Mouse (Mus musculus) brain, embryonic 14.5 days (tissue): ENCODE measurements around the gene Gab1. TPM values are rescaled to one million over a fixed set of nuclear protein-coding genes. Genes with fewer than 3 reads are reported as not detected.

Experiments used
- DNase-seq: peaks from one replicate; pipeline ENCODE4 v3.0.0-alpha.2; 2011; ENCODE audit warnings: low read depth
- CTCF ChIP-seq: fragments of 200-500 bp; IDR thresholded peaks from 2 replicates; pipeline ENCODE4 v1.5.1; 2012; ENCODE audit warnings: inconsistent platforms, mild to moderate bottlenecking, moderate library complexity, borderline replicate concordance; ENCODE audit not compliant: insufficient read depth, insufficient read length; ENCODE audit errors: extremely low read depth
- POLR2A ChIP-seq: fragments of 200-500 bp; IDR thresholded peaks from 2 replicates; pipeline ENCODE4 v1.6.1; 2012; ENCODE audit warnings: mild to moderate bottlenecking, inconsistent platforms, borderline replicate concordance; ENCODE audit not compliant: poor library complexity, insufficient read depth, insufficient read length, severe bottlenecking; ENCODE audit errors: extremely low read depth
- polyA plus RNA-seq: library from polyadenylated mRNA; depleted of rRNA; stranded (reverse); fragments of >200 nt; gene quantifications from 2 replicates; pipeline ENCODE4 v1.2.3, GENCODE M21; 2012

The Gab1 gene
- polyA plus RNA-seq, 1 experiment = 26.5 TPM

- no peak for DNase-seq
- no peak for TF ChIP-seq POLR2A
- TF ChIP-seq CTCF = no peak
Measured at GRCm38 (mm10) chr8:80817065-80817464, 63.3 kb downstream of the Gab1 start.

- TF ChIP-seq POLR2A (no peak), CTCF (no peak)
- no peak for DNase-seq
Measured at GRCm38 (mm10) chr8:80815179-80815578, 65.1 kb downstream of the Gab1 start.

GRCm38 (mm10) chr8:80814087-80814791, 66.1 kb downstream of the Gab1 start:
- peak; percentile 58 for DNase-seq
- TF ChIP-seq POLR2A (no peak), CTCF (no peak)

DNA sequence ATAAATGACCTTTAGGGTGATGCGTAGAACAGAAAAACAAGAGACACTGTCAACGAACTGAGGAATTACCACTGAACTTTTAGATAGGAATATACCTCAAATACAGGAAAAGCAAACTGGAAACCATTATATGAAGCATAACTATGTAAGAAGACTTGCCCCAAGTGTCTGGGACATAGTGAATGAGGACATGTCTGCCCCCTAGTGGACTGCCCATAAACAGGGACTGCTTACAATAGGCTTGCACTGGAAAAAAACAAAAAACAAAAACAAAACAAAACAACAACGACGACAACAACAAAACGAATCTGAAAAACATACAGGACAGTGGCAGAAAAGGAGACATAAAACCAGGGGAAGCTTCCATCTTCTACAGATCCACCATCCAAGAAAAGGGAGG, 66.9 kb downstream of the Gab1 start:
- peak; percentile 64 for DNase-seq
- no peak for TF ChIP-seq POLR2A
- peak; percentile 56; the same call in 1 of the 2 replicates for TF ChIP-seq CTCF

- TF ChIP-seq CTCF (no peak), POLR2A (no peak)
- no peak for DNase-seq
Measured at GRCm38 (mm10) chr8:80811591-80811991, 68.7 kb downstream of the Gab1 start.

DNA sequence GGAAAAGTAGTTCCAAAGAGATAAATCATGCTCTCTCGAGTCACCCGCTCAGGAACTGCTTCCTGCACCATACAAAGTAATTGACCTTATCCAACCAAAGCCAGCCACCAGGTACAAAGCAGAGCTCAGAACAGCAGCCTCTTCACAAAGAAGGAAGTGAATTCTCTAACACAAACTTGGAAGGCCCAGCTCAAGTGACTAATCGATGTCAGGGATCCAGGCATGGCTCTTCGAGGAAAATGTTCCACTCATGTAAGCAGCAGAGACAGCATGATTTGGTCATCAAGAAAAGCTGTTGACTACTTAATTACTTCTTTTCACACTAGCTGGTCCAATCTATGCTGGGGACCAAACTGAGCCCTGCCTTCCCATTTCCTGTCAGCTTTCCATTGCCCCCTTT, 69.4 kb downstream of the Gab1 start:
- TF ChIP-seq POLR2A (no peak), CTCF (no peak)
- DNase-seq = no peak

DNA sequence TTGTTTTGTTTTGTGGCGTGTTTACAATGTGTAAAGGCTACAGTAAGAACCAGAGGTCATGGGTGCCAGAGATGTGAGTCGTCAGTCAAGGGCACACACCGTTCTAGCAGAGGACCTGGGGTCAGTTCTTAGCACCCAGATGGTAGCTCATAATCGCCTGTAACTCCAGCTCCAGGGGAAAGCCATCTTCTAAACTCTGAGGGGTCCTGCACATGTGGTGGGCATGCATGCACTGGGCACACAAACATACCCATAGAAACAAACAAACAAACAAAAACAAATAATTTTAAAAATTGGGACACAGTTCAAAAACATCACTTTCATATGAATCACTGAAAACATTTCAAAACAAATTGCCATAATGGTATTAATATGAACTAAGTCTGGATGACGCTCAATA, 69.9 kb downstream of the Gab1 start:
- no peak for DNase-seq
- TF ChIP-seq CTCF (no peak), POLR2A (no peak)

DNA sequence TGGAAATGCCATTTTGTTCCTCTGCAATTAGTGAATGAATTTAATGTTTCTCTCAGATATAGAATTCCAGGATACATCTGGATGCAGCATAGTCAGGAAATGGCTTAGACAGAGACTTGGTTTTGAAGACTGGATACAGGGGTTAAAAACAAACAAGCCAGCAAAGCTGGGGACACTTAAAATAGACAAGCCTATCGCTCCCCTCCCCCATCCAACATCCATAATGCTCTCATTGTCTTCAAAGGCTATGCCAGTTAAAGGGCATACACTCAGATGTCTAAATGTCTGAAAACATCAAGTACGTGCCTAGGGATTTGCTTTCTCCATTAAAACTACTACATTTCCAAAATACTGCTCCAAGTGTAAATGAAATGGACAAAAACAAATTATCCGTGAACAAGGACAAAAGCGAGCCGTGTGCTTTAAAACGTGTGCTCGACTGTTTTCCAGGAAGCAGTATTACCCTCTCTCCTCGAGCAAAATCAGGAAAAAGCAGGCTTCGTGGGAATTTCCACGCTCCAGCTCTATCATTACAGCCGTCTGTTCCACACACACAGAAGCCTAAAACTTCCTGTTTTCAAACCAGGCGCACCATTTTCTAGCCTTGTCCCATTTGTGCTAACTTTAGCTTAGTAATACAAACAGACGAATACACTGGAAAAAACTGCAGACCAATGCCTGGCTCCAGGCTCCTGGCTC, 72.4 kb downstream of the Gab1 start:
- DNase-seq = peak; percentile 68
- TF ChIP-seq CTCF = no peak
- TF ChIP-seq POLR2A = no peak

DNA sequence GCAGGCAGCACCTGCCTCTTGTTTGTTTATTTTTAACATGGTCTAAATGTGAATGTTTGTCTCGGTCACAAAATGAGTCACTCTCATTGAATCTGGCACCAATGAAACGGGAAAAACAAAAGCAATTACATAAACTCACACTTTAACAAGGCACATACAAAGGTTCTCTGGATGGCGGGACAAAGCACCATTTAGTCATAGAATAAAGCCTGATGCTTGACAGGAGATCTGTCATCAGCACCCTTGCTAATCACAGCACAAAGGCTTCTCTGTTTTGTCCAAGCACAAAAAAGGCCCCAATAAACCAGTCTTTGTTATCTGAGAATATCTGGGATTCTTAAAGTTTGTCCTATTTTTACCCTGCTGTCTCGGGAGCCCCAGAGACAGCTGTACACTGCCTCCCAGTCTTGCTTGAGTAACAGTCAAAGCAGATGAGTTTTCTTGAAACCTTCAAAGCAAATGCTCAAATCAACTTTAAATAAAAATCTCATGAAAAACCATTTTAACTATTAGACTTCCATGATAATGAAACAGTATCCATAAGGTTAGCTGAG, 76.2 kb downstream of the Gab1 start:
- DNase-seq = peak; percentile 78
- TF ChIP-seq CTCF = no peak
- no peak for TF ChIP-seq POLR2A

DNA sequence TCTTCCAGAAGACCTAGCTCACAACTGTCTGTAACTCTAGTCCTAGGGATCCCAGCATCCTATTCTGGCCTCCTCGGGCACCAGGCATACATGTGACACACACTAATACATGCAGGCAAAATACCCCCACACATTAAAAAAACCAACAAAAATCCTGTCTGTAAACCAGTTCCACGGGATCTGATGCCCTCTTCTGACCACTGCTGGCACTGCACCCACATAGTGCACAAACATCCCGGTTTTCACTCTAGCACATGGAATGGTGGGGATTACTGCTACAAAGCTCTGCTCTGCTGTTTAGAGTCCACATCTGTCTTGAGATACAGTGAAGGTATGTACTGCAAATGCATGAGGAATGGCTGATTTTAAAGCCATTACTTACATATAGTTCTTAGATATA, 81.5 kb downstream of the Gab1 start:
- TF ChIP-seq CTCF = no peak; the same call in 1 of the 2 replicates
- no peak for TF ChIP-seq POLR2A
- no peak for DNase-seq

GRCm38 (mm10) chr8:80798198-80798777, 82.0 kb downstream of the Gab1 start:
- TF ChIP-seq CTCF = no peak
- TF ChIP-seq POLR2A = no peak
- no peak for DNase-seq
